Mouse (Mus musculus): Measurements from ENCODE around the gene Herc2.

DNA sequence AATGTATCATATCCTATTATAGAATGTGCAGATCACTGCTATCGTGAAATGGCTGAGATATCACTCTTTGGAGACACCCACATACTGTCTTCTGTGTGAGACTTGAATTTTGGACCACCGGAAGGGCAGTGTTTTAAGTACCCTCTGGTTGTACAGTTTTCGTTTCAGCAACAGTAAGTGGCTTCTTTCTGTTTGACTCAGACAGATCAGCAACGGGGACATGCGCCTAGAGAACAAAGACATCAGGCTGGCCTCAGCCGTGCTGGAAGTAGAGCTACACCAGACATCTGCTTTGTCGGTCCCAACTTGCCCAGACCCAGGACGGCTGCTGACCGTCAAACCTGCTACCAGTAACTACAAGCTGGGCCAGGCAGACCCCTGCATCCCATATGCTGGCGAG, 204.6 kb downstream of the Herc2 start:
- TF ChIP-seq POLR2A (IDR thresholded peaks at IDR 0.05; ENCODE audit: borderline replicate concordance, extremely low read depth, insufficient read depth, insufficient read length, poor library complexity, severe bottlenecking) (no peak), CTCF (IDR thresholded peaks at IDR 0.05; ENCODE audit: borderline replicate concordance, extremely low read depth, insufficient read depth, insufficient read length) (no peak)

Measured in brain, embryonic 14.5 days (tissue).